Mouse (Mus musculus) hindbrain, embryonic 11.5 days (tissue): ENCODE data around the gene Ehbp1. TPM values are rescaled to one million over a fixed set of nuclear protein-coding genes. Genes with fewer than 3 reads are reported as not detected.

Experiments
- ATAC-seq: fragments of 200-750 bp; cut with Nextera tagmentation; 2 replicates; pipeline ENCODE4 v1.8.0; 2017; ENCODE audit warnings: mild to moderate bottlenecking, moderate TSS enrichment, moderate library complexity; ENCODE audit not compliant: low FRiP score
- DNase-seq: peaks from one replicate; pipeline ENCODE4 v3.0.0-alpha.2; 2015; ENCODE audit warnings: low spot score
- H3K27ac ChIP-seq: fragments of 300-500 bp; sonication (generic); 2 replicates; pipeline ENCODE4 v1.5.1; 2014; ENCODE audit warnings: mild to moderate bottlenecking, low read depth, low read length
- H3K27me3 ChIP-seq: fragments of 300-500 bp; sonication (generic); 2 replicates; pipeline ENCODE4 v1.6.1; 2014; ENCODE audit warnings: mild to moderate bottlenecking, low read length, moderate library complexity, mixed read lengths; ENCODE audit not compliant: control insufficient read depth, insufficient read depth
- H3K36me3 ChIP-seq: fragments of 300-500 bp; sonication (generic); 2 replicates; pipeline ENCODE4 v1.6.1; 2014; ENCODE audit warnings: mild to moderate bottlenecking, low read length, moderate library complexity, mixed read lengths; ENCODE audit not compliant: control insufficient read depth, insufficient read depth
- H3K4me1 ChIP-seq: fragments of 300-500 bp; sonication (generic); replicated peaks from 2 replicates; pipeline ENCODE4 v1.6.1; 2014; ENCODE audit warnings: low read length, mixed read lengths; ENCODE audit not compliant: control insufficient read depth, insufficient read depth
- H3K4me2 ChIP-seq: fragments of 300-500 bp; sonication (generic); replicated peaks from 2 replicates; pipeline ENCODE4 v1.6.1; 2014; ENCODE audit warnings: mild to moderate bottlenecking, low read depth, low read length
- H3K4me3 ChIP-seq: fragments of 300-500 bp; sonication (generic); 2 replicates; pipeline ENCODE4 v1.5.1; 2014; ENCODE audit warnings: low read depth, low read length
- H3K9ac ChIP-seq: fragments of 300-500 bp; sonication (generic); 2 replicates; pipeline ENCODE4 v1.6.1; 2014; ENCODE audit warnings: low read depth, low read length
- H3K9me3 ChIP-seq: fragments of 300-500 bp; sonication (generic); 2 replicates; pipeline ENCODE4 v1.6.1; 2016; ENCODE audit warnings: low read length; ENCODE audit not compliant: control insufficient read depth
- WGBS: fragments of 180-500 bp; shearing (Covaris S2); extraction: QIAGEN DNeasy Blood & Tissue Kit; methylation state at CpG from one replicate; pipeline ENCODE4 v1.1.7; 2014; 5-methylcytosine and 5-hydroxymethylcytosine counted together
- polyA plus RNA-seq: library from polyadenylated mRNA; unstranded; fragments of >200 nt; fragmentation: Nextera tagmentation; extraction: Ambion mirVana; gene quantifications from 2 replicates; pipeline ENCODE4 v1.2.1, GENCODE M21; 2014

Ehbp1 gene
- polyA plus RNA-seq, 1 experiment from 2014 or later = 24.8 TPM

DNA sequence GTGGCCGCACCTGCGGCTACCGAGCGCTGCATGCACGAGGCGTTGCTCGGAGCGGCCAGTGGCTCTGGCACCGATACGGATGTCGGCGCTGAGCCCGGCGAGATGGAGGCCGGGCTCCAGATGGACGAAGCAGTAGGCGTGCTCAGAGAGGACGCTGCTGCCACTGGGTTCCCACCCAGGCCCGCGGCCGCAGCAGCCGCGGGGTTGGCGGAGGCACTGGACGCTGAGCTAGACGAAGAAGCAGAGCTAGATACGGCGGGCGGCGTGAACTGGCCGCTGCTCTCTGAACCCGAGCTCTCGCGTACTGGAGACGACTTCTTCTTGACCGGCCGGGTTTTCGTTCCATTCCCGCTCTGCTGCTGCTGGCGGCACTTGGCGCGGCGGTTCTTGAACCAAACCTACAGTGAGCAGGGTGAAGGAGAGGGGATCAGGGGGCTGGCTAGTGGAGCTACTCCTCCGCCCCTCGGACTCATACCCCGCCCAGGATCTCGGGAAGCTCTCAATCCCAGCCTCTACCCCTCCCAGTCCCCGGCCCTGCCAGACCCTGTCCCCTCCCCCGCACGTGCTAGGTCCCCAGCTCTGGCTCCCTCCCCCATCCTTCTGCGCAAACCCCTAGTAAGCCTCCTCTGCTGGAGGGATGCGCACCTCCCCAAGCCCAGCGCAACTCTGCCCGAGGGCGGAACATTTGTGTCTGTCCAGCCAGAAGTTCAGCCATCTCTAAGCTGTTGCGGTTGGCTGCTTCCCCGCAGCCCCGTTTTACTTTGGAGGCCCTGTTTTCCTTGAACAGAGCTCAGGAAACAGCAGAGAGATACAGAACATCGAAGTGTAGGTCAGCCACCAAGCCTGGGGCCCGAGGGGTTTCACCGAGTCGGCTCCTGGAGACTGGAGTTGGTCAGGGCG is 345.2 kb downstream of the Ehbp1 start:
- Histone ChIP-seq H3K36me3 (no peaks in the 10 kb centered on the region), H3K4me3 (peak overlapping the region; percentile 27), H3K4me1 (peaks cover 13% of the 10 kb centered on the region), H3K4me2 (peak overlapping the region; percentile 39), H3K9ac (0 out of 2 replicates have a peak overlapping the region, but pooled peaks have one; percentile 7), H3K27me3 (peaks cover 93% of the 10 kb centered on the region), H3K27ac (no peak overlapping the region), H3K9me3 (no peaks in the 10 kb centered on the region)
- under 1% methylated on average over 63 of the region's 63 CpGs for WGBS
- no peak for DNase-seq
- no peak for ATAC-seq

- DNase-seq = no peak
- 4% methylated on average over 13 of the region's 13 CpGs for WGBS
Measured at GRCm38 (mm10) chr11:21996325-21996647, 345.8 kb downstream of the Ehbp1 start.

GRCm38 (mm10) chr11:21995534-21996324 is 346.4 kb downstream of the Ehbp1 start:
- no peak overlapping the region for H3K27ac ChIP-seq
- WGBS = 4% methylated on average over 27 of the region's 27 CpGs
- H3K4me3 ChIP-seq = no peak overlapping the region
- H3K36me3 ChIP-seq = no peaks in the 10 kb centered on the region
- ATAC-seq (no peak), DNase-seq (peak; percentile 71)
- no peaks in the 10 kb centered on the region for H3K9me3 ChIP-seq
- H3K9ac ChIP-seq = no peak overlapping the region
- no peak overlapping the region for H3K4me2 ChIP-seq
- H3K4me1 ChIP-seq = peaks cover 13% of the 10 kb centered on the region
- H3K27me3 ChIP-seq = peaks cover 89% of the 10 kb centered on the region

More at GRCm38 (mm10) chr11:21996325-21996647, 345.8 kb downstream of the Ehbp1 start:
- no peak overlapping the region for H3K27ac ChIP-seq
- H3K4me1 ChIP-seq = peaks cover 13% of the 10 kb centered on the region
- H3K4me3 ChIP-seq = peak overlapping the region; percentile 27
- peak; percentile 10; the same call in 1 of the 2 replicates for ATAC-seq
- peaks cover 90% of the 10 kb centered on the region for H3K27me3 ChIP-seq
- H3K9ac ChIP-seq = 0 out of 2 replicates have a peak overlapping the region, but pooled peaks have one; percentile 7
- H3K4me2 ChIP-seq = peak overlapping the region; percentile 39; the same call in 1 of the 2 replicates
- H3K9me3 ChIP-seq = no peaks in the 10 kb centered on the region
- H3K36me3 ChIP-seq = no peaks in the 10 kb centered on the region

GRCm38 (mm10) chr11:21994377-21995370 is 347.4 kb downstream of the Ehbp1 start:
- no peaks in the 10 kb centered on the region for H3K9me3 ChIP-seq
- H3K36me3 ChIP-seq = no peaks in the 10 kb centered on the region
- H3K9ac ChIP-seq = no peak overlapping the region
- H3K27me3 ChIP-seq = peaks cover 83% of the 10 kb centered on the region
- 1% methylated on average over 34 of the region's 34 CpGs for WGBS
- ATAC-seq (no peak), DNase-seq (peak; percentile 66)
- H3K4me3 ChIP-seq = no peak overlapping the region; the same call in 1 of the 2 replicates
- no peak overlapping the region for H3K27ac ChIP-seq
- peaks cover 9% of the 10 kb centered on the region; the same call in 1 of the 2 replicates for H3K4me1 ChIP-seq
- no peak overlapping the region for H3K4me2 ChIP-seq

DNA sequence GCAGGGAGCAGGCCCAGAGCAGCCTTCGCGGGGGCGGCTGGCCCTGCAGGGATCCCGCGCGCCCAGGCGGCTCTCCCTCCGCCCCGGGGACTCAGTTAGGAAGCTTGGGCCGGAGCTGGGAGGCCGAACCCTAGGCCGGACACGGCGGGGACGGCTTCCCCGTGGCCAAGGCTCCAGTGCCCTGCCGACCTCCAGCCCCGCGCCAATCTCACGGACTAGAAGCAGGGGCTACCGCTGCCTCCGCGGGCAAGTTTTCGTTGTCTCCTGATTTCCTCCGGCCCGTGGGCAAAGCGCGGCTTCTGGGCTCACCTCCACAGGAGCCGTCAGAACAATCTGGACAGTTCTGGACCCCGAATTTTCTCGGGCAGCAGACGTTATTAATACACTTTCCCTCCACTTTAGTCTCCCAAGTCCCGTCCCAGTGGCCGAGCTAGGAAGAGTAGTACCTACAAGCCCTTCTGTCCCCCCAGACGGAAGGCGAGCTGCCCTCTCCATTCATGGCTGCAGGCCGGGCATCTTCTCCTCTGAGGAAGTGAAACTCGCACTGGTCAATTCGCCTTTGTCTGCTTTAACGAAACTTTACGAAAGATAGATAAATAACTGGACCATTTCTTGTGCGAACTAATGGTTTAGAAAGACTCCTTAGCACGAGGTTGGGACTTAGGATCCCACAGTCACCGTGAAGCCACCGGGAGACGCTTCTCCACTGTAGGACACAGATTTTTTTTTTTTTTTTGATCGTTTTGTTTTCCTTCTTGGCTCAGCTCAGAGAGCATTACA is 348.3 kb downstream of the Ehbp1 start:
- H3K27me3 ChIP-seq = peaks cover 79% of the 10 kb centered on the region
- H3K4me3 ChIP-seq = 0 out of 2 replicates have a peak overlapping the region, but pooled peaks have one; percentile 6
- no peak for ATAC-seq
- H3K9me3 ChIP-seq = no peaks in the 10 kb centered on the region
- DNase-seq = peak; percentile 74
- peaks cover 9% of the 10 kb centered on the region; the same call in 1 of the 2 replicates for H3K4me1 ChIP-seq
- WGBS = 1% methylated on average over 47 of the region's 47 CpGs
- peak overlapping the region; percentile 3; the same call in 1 of the 2 replicates for H3K4me2 ChIP-seq
- H3K36me3 ChIP-seq = no peaks in the 10 kb centered on the region
- no peak overlapping the region for H3K9ac ChIP-seq
- H3K27ac ChIP-seq = no peak overlapping the region

- Histone ChIP-seq H3K27me3 (peaks cover 76% of the 10 kb centered on the region), H3K4me3 (0 out of 2 replicates have a peak overlapping the region, but pooled peaks have one; percentile 6), H3K9ac (no peak overlapping the region), H3K36me3 (no peaks in the 10 kb centered on the region), H3K9me3 (no peaks in the 10 kb centered on the region), H3K4me1 (peaks cover 9% of the 10 kb centered on the region; the same call in 1 of the 2 replicates), H3K27ac (no peak overlapping the region), H3K4me2 (peak overlapping the region; percentile 3; the same call in 1 of the 2 replicates)
- DNase-seq (peak; percentile 62), ATAC-seq (peak; percentile 63)
- WGBS = 3% methylated on average over 76 of the region's 96 CpGs
Measured at GRCm38 (mm10) chr11:21992761-21993596, 349.1 kb downstream of the Ehbp1 start.

- DNase-seq = no peak
- 85% methylated on average over 1 of the region's 1 CpGs for WGBS
- Histone ChIP-seq H3K27me3 (peaks cover 36% of the 10 kb centered on the region), H3K36me3 (no peaks in the 10 kb centered on the region), H3K4me2 (no peak overlapping the region), H3K27ac (no peak overlapping the region), H3K4me1 (no peaks in the 10 kb centered on the region), H3K9ac (no peak overlapping the region), H3K4me3 (no peak overlapping the region), H3K9me3 (no peaks in the 10 kb centered on the region)
- no peak for ATAC-seq
Measured at GRCm38 (mm10) chr11:21988398-21988946, 353.6 kb downstream of the Ehbp1 start.
